Mouse (Mus musculus): Measurements from ENCODE around the gene Gm10112. TPM values are rescaled to one million over a fixed set of nuclear protein-coding genes. Genes with fewer than 3 reads are reported as not detected.

Gene Gm10112
- polyA plus RNA-seq (2012; rRNA removed): not detected in 2 replicates

DNA sequence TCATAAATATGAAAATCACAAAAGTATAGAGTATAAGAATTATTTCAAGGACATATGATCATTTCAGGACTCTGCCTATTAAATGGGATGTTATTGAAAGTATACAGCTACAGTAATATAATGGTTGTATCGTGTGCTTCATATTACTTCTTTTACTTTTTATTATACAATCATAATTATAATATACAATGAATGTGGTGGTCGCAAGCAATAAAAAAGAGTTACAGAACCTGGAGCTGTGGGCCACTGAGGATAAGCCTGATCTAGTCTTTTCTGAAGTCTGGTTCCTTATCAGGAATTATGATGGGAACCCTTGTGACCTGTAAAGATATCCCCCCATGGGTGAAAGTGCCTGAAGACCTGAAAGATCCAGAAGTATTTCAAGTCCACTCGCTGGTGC, at the start of gene Gm10112:
TSS of gene Gm10112 (plus strand) at position 301 of the 400 bp plus-strand sequence.

Other genes starting within 250 kb of the Gm10112 start
- gene Cylc1, start 57.9 kb upstream of the Gm10112 start, polyA plus RNA-seq (2012; rRNA removed): not detected in 2 replicates